Mouse (Mus musculus): Measurements from ENCODE around the gene Alg10b.

DNA sequence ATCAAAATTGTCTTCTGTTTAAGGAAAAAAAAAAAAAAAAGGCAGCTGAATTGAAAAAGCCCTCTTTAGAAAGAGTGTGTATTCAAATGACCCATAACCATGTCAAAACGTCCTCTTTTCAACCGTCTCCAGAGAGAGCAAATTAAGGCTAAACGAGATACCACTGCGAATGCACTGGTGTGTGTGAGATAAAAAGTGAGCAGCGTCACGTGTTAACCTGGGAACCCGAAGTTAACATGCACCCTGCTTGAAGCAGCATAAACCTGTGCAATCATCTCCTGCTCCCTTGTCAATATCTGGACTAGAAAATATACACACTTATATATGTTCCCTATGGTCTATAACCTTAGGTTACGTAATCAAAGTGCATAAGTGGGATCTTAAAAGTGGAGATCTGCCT is 10.2 kb upstream of the Alg10b start:
- no peak for TF ChIP-seq CTCF (conservative IDR thresholded peaks at IDR 0.05; ENCODE audit: low read length)
- TF ChIP-seq NANOG (IDR thresholded peaks at IDR 0.05; ENCODE audit: borderline replicate concordance, low read length): no peak
- no peak for TF ChIP-seq POU5F1 (IDR thresholded peaks at IDR 0.05; ENCODE audit: borderline replicate concordance, low read length)

Data from E14TG2a.4 (cell line).